Mouse (Mus musculus): Measurements from ENCODE around the gene Snta1. TPM values are rescaled to one million over a fixed set of nuclear protein-coding genes. Genes with fewer than 3 reads are reported as not detected.
"Not testable (repeated sequence)": the region's sequence is repeated elsewhere in the genome, so short reads cannot be mapped to it uniquely, and the experiment has no call there.

Snta1 gene
- polyA plus RNA-seq, 1 experiment from 2014 or later: 28.1 TPM

- no peak overlapping the region for H3K27ac ChIP-seq
- WGBS: 70% methylated on average over 6 of the region's 6 CpGs
- peaks cover 17% of the 10 kb centered on the region for H3K4me1 ChIP-seq
- no peaks in the 10 kb centered on the region for H3K9me3 ChIP-seq
- no peaks in the 10 kb centered on the region for H3K27me3 ChIP-seq (ENCODE audit: insufficient read depth, poor library complexity, severe bottlenecking)
- no peak for DNase-seq (ENCODE audit: low spot score)
- H3K36me3 ChIP-seq: peaks cover 28% of the 10 kb centered on the region
- no peak overlapping the region for H3K4me3 ChIP-seq
Observed at GRCm38 (mm10) chr2:154374807-154375601, 32.9 kb downstream of the Snta1 start.

GRCm38 (mm10) chr2:154373961-154374632 lies 33.8 kb downstream of the Snta1 start:
- no peak for DNase-seq (ENCODE audit: low spot score)
- Histone ChIP-seq H3K9me3 (no peaks in the 10 kb centered on the region), H3K27me3 (ENCODE audit: insufficient read depth, poor library complexity, severe bottlenecking) (no peaks in the 10 kb centered on the region), H3K36me3 (peaks cover 24% of the 10 kb centered on the region), H3K27ac (no peak overlapping the region), H3K4me3 (no peak overlapping the region), H3K4me1 (peaks cover 17% of the 10 kb centered on the region)
- 57% methylated on average over 6 of the region's 6 CpGs for WGBS

- DNase-seq (ENCODE audit: low spot score): no peak
- H3K9me3 ChIP-seq: no peaks in the 10 kb centered on the region
- H3K36me3 ChIP-seq: peaks cover 23% of the 10 kb centered on the region
- peaks cover 17% of the 10 kb centered on the region for H3K4me1 ChIP-seq
- H3K27me3 ChIP-seq (ENCODE audit: insufficient read depth, poor library complexity, severe bottlenecking): no peaks in the 10 kb centered on the region
- H3K4me3 ChIP-seq: peak within 1 kb of the TSS; percentile 81
- whole genome bisulfite sequencing: 11% methylated on average over 9 of the region's 9 CpGs
- H3K27ac ChIP-seq: peak within 1 kb of the TSS; percentile 91
Observed at GRCm38 (mm10) chr2:154372842-154373500, 34.9 kb downstream of the Snta1 start, which contains the start of gene Cdk5rap1. Gene Cdk5rap1, minus strand, starts transcription at chr2:154373010.

GRCm38 (mm10) chr2:154372151-154372829 lies 35.6 kb downstream of the Snta1 start:
- H3K27ac ChIP-seq: peak overlapping the region; percentile 91
- peak overlapping the region; percentile 81 for H3K4me3 ChIP-seq
- no peaks in the 10 kb centered on the region for H3K9me3 ChIP-seq
- no peaks in the 10 kb centered on the region for H3K27me3 ChIP-seq (ENCODE audit: insufficient read depth, poor library complexity, severe bottlenecking)
- peak; percentile 94 for DNase-seq (ENCODE audit: low spot score)
- peaks cover 17% of the 10 kb centered on the region for H3K4me1 ChIP-seq
- peaks cover 23% of the 10 kb centered on the region for H3K36me3 ChIP-seq
- under 1% methylated on average over 42 of the region's 42 CpGs for WGBS

- no peaks in the 10 kb centered on the region for H3K4me1 ChIP-seq
- H3K27me3 ChIP-seq (ENCODE audit: insufficient read depth, poor library complexity, severe bottlenecking): no peaks in the 10 kb centered on the region
- DNase-seq (ENCODE audit: low spot score): no peak
- 91% methylated on average over 1 of the region's 1 CpGs for WGBS
- H3K4me3 ChIP-seq: no peak overlapping the region
- peaks cover 52% of the 10 kb centered on the region for H3K36me3 ChIP-seq
- no peaks in the 10 kb centered on the region for H3K9me3 ChIP-seq
- H3K27ac ChIP-seq: no peak overlapping the region
Observed at GRCm38 (mm10) chr2:154367510-154367909, 40.4 kb downstream of the Snta1 start.

GRCm38 (mm10) chr2:154354000-154354425 lies 53.9 kb downstream of the Snta1 start:
- Histone ChIP-seq H3K27ac (peak overlapping the region; percentile 72; the same call in 1 of the 2 replicates), H3K4me3 (peak overlapping the region; percentile 46), H3K36me3 (peaks cover 33% of the 10 kb centered on the region)
- 55% methylated on average over 16 of the region's 19 CpGs for WGBS
- not testable (repeated sequence) for H3K4me1 ChIP-seq; H3K27me3 ChIP-seq (ENCODE audit: insufficient read depth, poor library complexity, severe bottlenecking); H3K9me3 ChIP-seq; DNase-seq (ENCODE audit: low spot score)

- peaks cover 74% of the 10 kb centered on the region for H3K36me3 ChIP-seq
- no peak overlapping the region for H3K27ac ChIP-seq
- H3K27me3 ChIP-seq (ENCODE audit: insufficient read depth, poor library complexity, severe bottlenecking): no peaks in the 10 kb centered on the region
- WGBS: 92% methylated on average over 3 of the region's 3 CpGs
- H3K9me3 ChIP-seq: no peaks in the 10 kb centered on the region
- no peaks in the 10 kb centered on the region for H3K4me1 ChIP-seq
- DNase-seq (ENCODE audit: low spot score): no peak
- no peak overlapping the region for H3K4me3 ChIP-seq
Observed at GRCm38 (mm10) chr2:154348152-154348551, 59.7 kb downstream of the Snta1 start.

GRCm38 (mm10) chr2:154339356-154339755 lies 68.5 kb downstream of the Snta1 start:
- no peaks in the 10 kb centered on the region for H3K9me3 ChIP-seq
- H3K4me1 ChIP-seq: no peaks in the 10 kb centered on the region
- no peak overlapping the region for H3K27ac ChIP-seq
- no peaks in the 10 kb centered on the region for H3K27me3 ChIP-seq (ENCODE audit: insufficient read depth, poor library complexity, severe bottlenecking)
- WGBS: 62% methylated on average over 2 of the region's 2 CpGs
- DNase-seq (ENCODE audit: low spot score): no peak
- H3K4me3 ChIP-seq: no peak overlapping the region
- H3K36me3 ChIP-seq: peaks cover 41% of the 10 kb centered on the region

GRCm38 (mm10) chr2:154338161-154338560 lies 69.7 kb downstream of the Snta1 start:
- WGBS: 64% methylated on average over 1 of the region's 1 CpGs
- no peaks in the 10 kb centered on the region for H3K4me1 ChIP-seq
- DNase-seq (ENCODE audit: low spot score): no peak
- peaks cover 36% of the 10 kb centered on the region for H3K36me3 ChIP-seq
- H3K9me3 ChIP-seq: no peaks in the 10 kb centered on the region
- no peaks in the 10 kb centered on the region for H3K27me3 ChIP-seq (ENCODE audit: insufficient read depth, poor library complexity, severe bottlenecking)
- H3K4me3 ChIP-seq: no peak overlapping the region
- no peak overlapping the region for H3K27ac ChIP-seq

GRCm38 (mm10) chr2:154335572-154335971 lies 72.3 kb downstream of the Snta1 start:
- no peaks in the 10 kb centered on the region for H3K27me3 ChIP-seq (ENCODE audit: insufficient read depth, poor library complexity, severe bottlenecking)
- peak; percentile 74 for DNase-seq (ENCODE audit: low spot score)
- no peak overlapping the region for H3K4me3 ChIP-seq
- WGBS: 72% methylated on average over 4 of the region's 4 CpGs
- no peaks in the 10 kb centered on the region for H3K4me1 ChIP-seq
- peaks cover 14% of the 10 kb centered on the region for H3K36me3 ChIP-seq
- H3K27ac ChIP-seq: no peak overlapping the region
- H3K9me3 ChIP-seq: no peaks in the 10 kb centered on the region

- Histone ChIP-seq H3K9me3 (no peaks in the 10 kb centered on the region), H3K4me3 (no peak overlapping the region), H3K27me3 (ENCODE audit: insufficient read depth, poor library complexity, severe bottlenecking) (no peaks in the 10 kb centered on the region), H3K4me1 (no peaks in the 10 kb centered on the region), H3K36me3 (no peaks in the 10 kb centered on the region), H3K27ac (no peak overlapping the region)
- no peak for DNase-seq (ENCODE audit: low spot score)
- WGBS: 73% methylated on average over 3 of the region's 3 CpGs
Observed at GRCm38 (mm10) chr2:154326852-154327251, 81.0 kb downstream of the Snta1 start.

Measured in heart, embryonic 10.5 days (tissue).